Mouse (Mus musculus) MEL (cell line): ENCODE results near the gene Nacad. TPM values are rescaled to one million over a fixed set of nuclear protein-coding genes. Genes with fewer than 3 reads are reported as not detected.

Source experiments
- DNase-seq: peaks from one replicate; pipeline ENCODE4 v3.0.0; 2011; ENCODE audit warnings: low read depth, low spot score
- H3K27ac ChIP-seq: 2 replicates; pipeline ENCODE4 v1.5.1; 2012; ENCODE audit warnings: low read depth, mild to moderate bottlenecking, control low read depth, low read length, moderate library complexity; ENCODE audit not compliant: control insufficient read depth
- H3K27me3 ChIP-seq, 2 experiments: fragments of 150-350 bp in 1 of 2; sonication (generic) in 1 of 2; 2 replicates each; pipeline ENCODE4 v1.6.1; 2012; ENCODE audit warnings: low read length in 2 of 2, mild to moderate bottlenecking in 2 of 2, improper control_type of control experiment in 1 of 2, moderate library complexity in 1 of 2; ENCODE audit not compliant: insufficient read depth in 2 of 2, control insufficient read depth in 1 of 2
- H3K36me3 ChIP-seq, 2 experiments: 2 replicates each; pipeline ENCODE4 v1.6.1; 2012 to 2014; ENCODE audit warnings: low read length in 2 of 2, improper control_type of control experiment in 1 of 2, inconsistent platforms in 1 of 2, mild to moderate bottlenecking in 1 of 2; ENCODE audit not compliant: insufficient read depth in 2 of 2, control insufficient read depth in 1 of 2
- H3K4me1 ChIP-seq, 2 experiments: fragments of 150-350 bp in 1 of 2; sonication (generic) in 1 of 2; 2 replicates each; pipeline ENCODE4 v1.6.1; 2012; ENCODE audit warnings: low read length in 2 of 2, improper control_type of control experiment in 1 of 2, mild to moderate bottlenecking in 1 of 2; ENCODE audit not compliant: insufficient read depth in 2 of 2, control insufficient read depth in 1 of 2
- H3K4me3 ChIP-seq, 2 experiments: fragments of 150-350 bp in 1 of 2; sonication (generic) in 1 of 2; 2 replicates each; pipeline ENCODE4 v1.5.1; 2012; ENCODE audit warnings: low read depth in 2 of 2, low read length in 2 of 2, mild to moderate bottlenecking in 2 of 2, moderate library complexity in 2 of 2, control low read depth in 1 of 2, improper control_type of control experiment in 1 of 2; ENCODE audit not compliant: control insufficient read depth in 1 of 2, insufficient read depth in 1 of 2
- H3K79me2 ChIP-seq: 2 replicates; pipeline ENCODE4 v1.6.1; 2012; ENCODE audit warnings: mild to moderate bottlenecking, low read length, moderate library complexity; ENCODE audit not compliant: control insufficient read depth, poor library complexity, insufficient read depth
- H3K9ac ChIP-seq: 2 replicates; pipeline ENCODE4 v1.6.1; 2012; ENCODE audit warnings: low read depth, mild to moderate bottlenecking, control low read depth, low read length, moderate library complexity; ENCODE audit not compliant: control insufficient read depth, poor library complexity, severe bottlenecking
- H3K9me3 ChIP-seq: fragments of 150-350 bp; sonication (generic); replicated peaks from 2 replicates; pipeline ENCODE4 v1.6.1; 2012; ENCODE audit warnings: mild to moderate bottlenecking, low read length, improper control_type of control experiment, moderate library complexity; ENCODE audit not compliant: insufficient read depth
- CHD1 ChIP-seq: IDR thresholded peaks from 2 replicates; pipeline ENCODE4 v1.6.1; 2012; ENCODE audit warnings: low read depth, mild to moderate bottlenecking, inconsistent platforms, low read length, improper control_type of control experiment
- CHD2 ChIP-seq: IDR thresholded peaks from 2 replicates; pipeline ENCODE4 v1.6.1; 2011; ENCODE audit warnings: low read length, improper control_type of control experiment
- CTCF ChIP-seq, 3 experiments: IDR thresholded peaks in 2 of 3; conservative IDR thresholded peaks in 1 of 3; 2 replicates each; pipeline ENCODE4 v1.5.1; 2011 to 2012; ENCODE audit warnings: low read length in 3 of 3, low read depth in 2 of 3, mild to moderate bottlenecking in 2 of 3, improper control_type of control experiment in 1 of 3, inconsistent platforms in 1 of 3, mixed read lengths in 1 of 3, moderate library complexity in 1 of 3; ENCODE audit not compliant: control insufficient read depth in 1 of 3, insufficient read depth in 1 of 3, poor library complexity in 1 of 3, severe bottlenecking in 1 of 3
- EP300 ChIP-seq, 2 experiments: IDR thresholded peaks; 2 replicates each; pipeline ENCODE4 v1.6.1; 2011; ENCODE audit warnings: improper control_type of control experiment in 2 of 2, low read length in 2 of 2, low read depth in 1 of 2, mild to moderate bottlenecking in 1 of 2
- ETS1 ChIP-seq: IDR thresholded peaks from 2 replicates; pipeline ENCODE4 v1.6.1; 2012; ENCODE audit warnings: low read depth, mild to moderate bottlenecking, inconsistent platforms, low read length, improper control_type of control experiment, moderate library complexity
- GABPA ChIP-seq: IDR thresholded peaks from 2 replicates; pipeline ENCODE4 v1.6.1; 2012; ENCODE audit warnings: low read depth, mild to moderate bottlenecking, inconsistent platforms, low read length, improper control_type of control experiment, moderate library complexity
- GATA1 ChIP-seq: IDR thresholded peaks from 2 replicates; pipeline ENCODE4 v1.6.1; 2011; ENCODE audit warnings: low read depth, low read length, improper control_type of control experiment
- HCFC1 ChIP-seq: IDR thresholded peaks from 2 replicates; pipeline ENCODE4 v1.6.1; 2012; ENCODE audit warnings: low read depth, mild to moderate bottlenecking, inconsistent platforms, low read length, improper control_type of control experiment, moderate library complexity
- JUND ChIP-seq: IDR thresholded peaks from 2 replicates; pipeline ENCODE4 v1.6.1; 2011; ENCODE audit warnings: low read depth, mild to moderate bottlenecking, improper control_type of control experiment, low read length
- KAT2A ChIP-seq: conservative IDR thresholded peaks from 2 replicates; pipeline ENCODE4 v1.6.1; 2012; ENCODE audit warnings: low read depth, low read length, improper control_type of control experiment, inconsistent platforms
- MAZ ChIP-seq: IDR thresholded peaks from 2 replicates; pipeline ENCODE4 v1.6.1; 2012; ENCODE audit warnings: low read depth, mild to moderate bottlenecking, inconsistent platforms, low read length, improper control_type of control experiment
- POLR2A ChIP-seq, 2 experiments: IDR thresholded peaks; 2 replicates each; pipeline ENCODE4 v1.6.1; 2011 to 2012; ENCODE audit warnings: low read length in 2 of 2, mild to moderate bottlenecking in 2 of 2, control low read depth in 1 of 2, improper control_type of control experiment in 1 of 2, low read depth in 1 of 2, moderate library complexity in 1 of 2; ENCODE audit not compliant: control insufficient read depth in 1 of 2, insufficient read depth in 1 of 2, poor library complexity in 1 of 2
- POLR2AphosphoS2 ChIP-seq: IDR thresholded peaks from 2 replicates; pipeline ENCODE4 v1.6.1; 2011; ENCODE audit warnings: low read length, improper control_type of control experiment
- RAD21 ChIP-seq: IDR thresholded peaks from 2 replicates; pipeline ENCODE4 v1.6.1; 2011; ENCODE audit warnings: mild to moderate bottlenecking, low read depth, low read length, improper control_type of control experiment
- SMC3 ChIP-seq: IDR thresholded peaks from 2 replicates; pipeline ENCODE4 v1.6.1; 2011; ENCODE audit warnings: low read depth, low read length, improper control_type of control experiment
- TBP ChIP-seq: IDR thresholded peaks from 2 replicates; pipeline ENCODE4 v1.8.0; 2011; ENCODE audit warnings: low read depth, low read length, improper control_type of control experiment
- TCF12 ChIP-seq: IDR thresholded peaks from 2 replicates; pipeline ENCODE4 v1.6.1; 2014; ENCODE audit warnings: low read depth, mild to moderate bottlenecking, inconsistent platforms, low read length, improper control_type of control experiment, moderate library complexity
- ZC3H11A ChIP-seq: IDR thresholded peaks from 2 replicates; pipeline ENCODE4 v1.6.1; 2012; ENCODE audit warnings: low read depth, mild to moderate bottlenecking, inconsistent platforms, low read length, improper control_type of control experiment
- ZKSCAN1 ChIP-seq: IDR thresholded peaks from 2 replicates; pipeline ENCODE4 v1.6.1; 2012; ENCODE audit warnings: low read depth, mild to moderate bottlenecking, inconsistent platforms, low read length, improper control_type of control experiment, moderate library complexity
- ZMIZ1 ChIP-seq: IDR thresholded peaks from 2 replicates; pipeline ENCODE4 v1.6.1; 2012; ENCODE audit warnings: low read depth, mild to moderate bottlenecking, inconsistent platforms, low read length, improper control_type of control experiment, moderate library complexity
- ZNF384 ChIP-seq: IDR thresholded peaks from 2 replicates; pipeline ENCODE4 v1.6.1; 2012; ENCODE audit warnings: low read depth, mild to moderate bottlenecking, inconsistent platforms, low read length, improper control_type of control experiment
- polyA plus RNA-seq, 2 experiments: library from polyadenylated mRNA; stranded (reverse) in 1 of 2; unstranded in 1 of 2; fragments of >175 nt in 1 of 2; fragments of >200 nt in 1 of 2; gene quantifications; 2 replicates each; pipeline versions ENCODE4 v1.2.1 to v1.2.4; 2012; ENCODE audit warnings: low replicate concordance in 2 of 2, low read depth in 1 of 2; ENCODE audit not compliant: insufficient read length in 2 of 2, insufficient read depth in 1 of 2, missing spikeins in 1 of 2
- total RNA-seq: library from RNA; depleted of rRNA; stranded (reverse); fragments of 300-350 nt; gene quantifications from 2 replicates; pipeline ENCODE4 v1.2.3, GENCODE M21; 2012; rRNA removed

The Nacad gene
- total RNA-seq (0.10 and 0.12 TPM in 2 replicates), polyA plus RNA-seq (under 1 TPM in 1 of 2 experiments, not detected in 1; 0.32 TPM)

- Histone ChIP-seq H3K79me2 (no peaks in the 10 kb centered on the region), H3K4me3 (no peak within 1 kb of the TSS), H3K9ac (no peak within 1 kb of the TSS), H3K27ac (no peak within 1 kb of the TSS), H3K4me1 (peaks cover 0 to 9% of the 10 kb centered on the region in 2 experiments; a peak in 2 of 4 replicates), H3K36me3 (no peaks in the 10 kb centered on the region), H3K9me3 (no peaks in the 10 kb centered on the region), H3K27me3 (no peaks in the 10 kb centered on the region)
- DNase-seq, result no peak
- no peak for TF ChIP-seq ETS1
- TF ChIP-seq GABPA, result no peak
- TF ChIP-seq POLR2AphosphoS2, result no peak
- TF ChIP-seq KAT2A, result no peak
- no peak for TF ChIP-seq CTCF (IDR thresholded peaks at IDR 0.05 in 2 of 3, conservative IDR thresholded peaks at IDR 0.05 in 1 of 3; ENCODE audit: control insufficient read depth in 1 of 3, insufficient read depth in 1 of 3, low read depth in 2 of 3, low read length in 3 of 3, poor library complexity in 1 of 3, severe bottlenecking in 1 of 3)
- no peak for TF ChIP-seq ZMIZ1
- TF ChIP-seq GATA1, result no peak
- no peak for TF ChIP-seq ZKSCAN1
- no peak for TF ChIP-seq POLR2A (IDR thresholded peaks at IDR 0.05; ENCODE audit: control insufficient read depth in 1 of 2, insufficient read depth in 1 of 2, low read depth in 1 of 2, low read length in 2 of 2, poor library complexity in 1 of 2)
- TF ChIP-seq MAZ, result no peak
- no peak for TF ChIP-seq TBP
- TF ChIP-seq ZNF384, result no peak
- no peak for TF ChIP-seq HCFC1
- TF ChIP-seq TCF12, result no peak
- TF ChIP-seq CHD1, result no peak
- no peak for TF ChIP-seq CHD2
- TF ChIP-seq JUND, result no peak
- no peak for TF ChIP-seq EP300 (IDR thresholded peaks at IDR 0.05; ENCODE audit: low read depth in 1 of 2, low read length in 2 of 2)
Measured at GRCm38 (mm10) chr11:6605491-6606399, at the start of gene Nacad. TSS of gene Nacad (minus strand) at chr11:6606053.

DNA sequence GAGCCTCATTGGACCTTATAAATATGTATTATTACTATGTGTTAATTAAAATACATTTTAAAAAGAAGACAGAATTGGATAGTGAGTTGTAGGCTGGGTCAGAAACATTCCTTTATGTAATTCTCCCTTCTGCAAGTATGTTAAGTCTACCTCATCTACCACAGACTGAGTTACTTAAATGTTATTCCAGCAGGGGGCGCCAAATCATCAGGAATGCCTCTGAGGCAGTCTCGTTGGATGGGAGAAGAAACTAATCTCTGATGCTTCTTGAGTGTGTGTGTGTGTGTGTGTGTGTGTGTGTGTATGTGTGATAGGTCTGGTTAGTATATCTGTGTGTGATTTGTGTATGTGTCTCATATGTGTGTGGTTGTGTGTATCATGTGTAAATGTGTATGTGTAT lies 49.0 kb upstream of the Nacad start:
- H3K27ac ChIP-seq, result no peak overlapping the region
- H3K79me2 ChIP-seq, result no peaks in the 10 kb centered on the region
- no peaks in the 10 kb centered on the region for H3K36me3 ChIP-seq
- no peak overlapping the region for H3K9ac ChIP-seq
- H3K27me3 ChIP-seq, result no peaks in the 10 kb centered on the region; a peak in 1 of 4 replicates
- DNase-seq, result peak; percentile 92
- TF ChIP-seq SMC3 (peak; percentile 95), CTCF (IDR thresholded peaks at IDR 0.05 in 2 of 3, conservative IDR thresholded peaks at IDR 0.05 in 1 of 3; ENCODE audit: control insufficient read depth in 1 of 3, insufficient read depth in 1 of 3, low read depth in 2 of 3, low read length in 3 of 3, poor library complexity in 1 of 3, severe bottlenecking in 1 of 3) (peak; percentile 53 to 95 (median 85)), ZMIZ1 (no peak), RAD21 (peak; percentile 99), ZC3H11A (peak; percentile 95)
- TF ChIP-seq, all 39 proteins: peak for 4
- H3K4me1 ChIP-seq, result no peaks in the 10 kb centered on the region
- H3K9me3 ChIP-seq, result no peaks in the 10 kb centered on the region
- no peak overlapping the region for H3K4me3 ChIP-seq
